Mouse (Mus musculus) stomach, embryonic 14.5 days (tissue): ENCODE data around the gene Akap8l. TPM values are rescaled to one million over a fixed set of nuclear protein-coding genes. Genes with fewer than 3 reads are reported as not detected.

Experiments
- ATAC-seq: fragments of 200-750 bp; cut with Nextera tagmentation; 2 replicates; pipeline ENCODE4 v1.8.0; 2017; ENCODE audit warnings: low read depth, moderate TSS enrichment; ENCODE audit not compliant: insufficient number of reproducible peaks, insufficient read depth, low FRiP score
- H3K27ac ChIP-seq: fragments of 300-500 bp; sonication (generic); 2 replicates; pipeline ENCODE4 v1.5.1; 2014; ENCODE audit warnings: mild to moderate bottlenecking, low read length, moderate library complexity, mixed read lengths
- H3K27me3 ChIP-seq: fragments of 300-500 bp; sonication (generic); 2 replicates; pipeline ENCODE4 v1.6.1; 2014; ENCODE audit warnings: low read length, control low read depth, mixed read lengths; ENCODE audit not compliant: control insufficient read depth, insufficient read depth
- H3K36me3 ChIP-seq: fragments of 300-500 bp; sonication (generic); 2 replicates; pipeline ENCODE4 v1.6.1; 2014; ENCODE audit warnings: mild to moderate bottlenecking, control low read depth, low read length, moderate library complexity, mixed read lengths; ENCODE audit not compliant: control insufficient read depth, insufficient read depth
- H3K4me1 ChIP-seq: fragments of 300-500 bp; sonication (generic); 2 replicates; pipeline ENCODE4 v1.6.1; 2014; ENCODE audit warnings: low read length, control low read depth, mixed read lengths; ENCODE audit not compliant: control insufficient read depth, insufficient read depth
- H3K4me2 ChIP-seq: fragments of 300-500 bp; sonication (generic); replicated peaks from 2 replicates; pipeline ENCODE4 v1.6.1; 2014; ENCODE audit warnings: low read depth, low read length, control low read depth
- H3K4me3 ChIP-seq: fragments of 300-500 bp; sonication (generic); 2 replicates; pipeline ENCODE4 v1.5.1; 2014; ENCODE audit warnings: low read depth, low read length, control low read depth
- H3K9ac ChIP-seq: fragments of 300-500 bp; sonication (generic); replicated peaks from 2 replicates; pipeline ENCODE4 v1.6.1; 2014; ENCODE audit warnings: low read depth, mild to moderate bottlenecking, control low read depth, low read length, moderate library complexity, mixed read lengths
- H3K9me3 ChIP-seq: fragments of 300-500 bp; sonication (generic); 2 replicates; pipeline ENCODE4 v1.6.1; 2016; ENCODE audit warnings: low read depth, low read length, control low read depth; ENCODE audit not compliant: control insufficient read depth
- WGBS: fragments of 180-500 bp; shearing (Covaris S2); extraction: QIAGEN DNeasy Blood & Tissue Kit; methylation state at CpG from one replicate; pipeline ENCODE4 v1.1.7; 2014; 5-methylcytosine and 5-hydroxymethylcytosine counted together
- polyA plus RNA-seq: library from polyadenylated mRNA; unstranded; fragments of >200 nt; fragmentation: Nextera tagmentation; extraction: Ambion mirVana; gene quantifications from 2 replicates; pipeline ENCODE4 v1.2.1, GENCODE M21; 2014

Gene Akap8l
- polyA plus RNA-seq, 1 experiment from 2014 or later = 88.6 TPM

GRCm38 (mm10) chr17:32363821-32364301 is 13.5 kb upstream of the Akap8l start:
- H3K4me1 ChIP-seq = peaks cover 17% of the 10 kb centered on the region
- H3K4me3 ChIP-seq = peak overlapping the region; percentile 95
- peak overlapping the region; percentile 97 for H3K9ac ChIP-seq
- H3K36me3 ChIP-seq = peaks cover 32% of the 10 kb centered on the region
- H3K27me3 ChIP-seq = no peaks in the 10 kb centered on the region
- peak overlapping the region; percentile 68 for H3K4me2 ChIP-seq
- H3K27ac ChIP-seq = peak overlapping the region; percentile 48
- H3K9me3 ChIP-seq = no peaks in the 10 kb centered on the region
- ATAC-seq = peak; percentile 39; the same call in 1 of the 2 replicates
- WGBS = under 1% methylated on average over 24 of the region's 50 CpGs

GRCm38 (mm10) chr17:32362686-32363085 is 12.3 kb upstream of the Akap8l start:
- Histone ChIP-seq H3K36me3 (peaks cover 44% of the 10 kb centered on the region), H3K9ac (0 out of 2 replicates have a peak overlapping the region, but pooled peaks have one; percentile 15)
- 82% methylated on average over 4 of the region's 4 CpGs for WGBS

GRCm38 (mm10) chr17:32359928-32360327 is 9.5 kb upstream of the Akap8l start:
- H3K36me3 ChIP-seq = peaks cover 71% of the 10 kb centered on the region
- WGBS = 83% methylated on average over 17 of the region's 18 CpGs

More at GRCm38 (mm10) chr17:32362686-32363085, 12.3 kb upstream of the Akap8l start:
- no peaks in the 10 kb centered on the region for H3K27me3 ChIP-seq
- peak overlapping the region; percentile 68 for H3K4me2 ChIP-seq
- no peaks in the 10 kb centered on the region for H3K9me3 ChIP-seq
- ATAC-seq = no peak
- peak overlapping the region; percentile 95 for H3K4me3 ChIP-seq
- peaks cover 17% of the 10 kb centered on the region for H3K4me1 ChIP-seq
- no peak overlapping the region for H3K27ac ChIP-seq

GRCm38 (mm10) chr17:32358943-32359340 is 8.5 kb upstream of the Akap8l start:
- H3K9me3 ChIP-seq = no peaks in the 10 kb centered on the region
- no peak for ATAC-seq
- H3K4me1 ChIP-seq = peaks cover 10% of the 10 kb centered on the region
- WGBS = 91% methylated on average over 6 of the region's 6 CpGs
- peaks cover 81% of the 10 kb centered on the region for H3K36me3 ChIP-seq
- H3K27ac ChIP-seq = no peak overlapping the region
- H3K4me2 ChIP-seq = no peak overlapping the region
- H3K27me3 ChIP-seq = no peaks in the 10 kb centered on the region
- H3K9ac ChIP-seq = no peak overlapping the region
- H3K4me3 ChIP-seq = no peak overlapping the region

More at GRCm38 (mm10) chr17:32359928-32360327, 9.5 kb upstream of the Akap8l start:
- ATAC-seq = no peak
- Histone ChIP-seq H3K4me2 (no peak overlapping the region), H3K4me1 (peaks cover 15% of the 10 kb centered on the region), H3K9me3 (no peaks in the 10 kb centered on the region), H3K27ac (no peak overlapping the region), H3K9ac (no peak overlapping the region), H3K27me3 (no peaks in the 10 kb centered on the region), H3K4me3 (no peak overlapping the region)

GRCm38 (mm10) chr17:32358192-32358942 is 8.0 kb upstream of the Akap8l start:
- H3K4me1 ChIP-seq = peaks cover 10% of the 10 kb centered on the region
- H3K36me3 ChIP-seq = peaks cover 81% of the 10 kb centered on the region
- H3K9me3 ChIP-seq = no peaks in the 10 kb centered on the region
- H3K27ac ChIP-seq = no peak overlapping the region
- WGBS = 93% methylated on average over 7 of the region's 7 CpGs
- H3K27me3 ChIP-seq = no peaks in the 10 kb centered on the region
- no peak overlapping the region for H3K9ac ChIP-seq
- H3K4me3 ChIP-seq = no peak overlapping the region
- ATAC-seq = no peak
- H3K4me2 ChIP-seq = no peak overlapping the region

- H3K4me3 ChIP-seq = no peak overlapping the region
- no peak overlapping the region for H3K9ac ChIP-seq
- H3K4me1 ChIP-seq = no peaks in the 10 kb centered on the region
- H3K27me3 ChIP-seq = no peaks in the 10 kb centered on the region
- no peak overlapping the region for H3K4me2 ChIP-seq
- H3K9me3 ChIP-seq = no peaks in the 10 kb centered on the region
- 85% methylated on average over 24 of the region's 24 CpGs for WGBS
- H3K27ac ChIP-seq = no peak overlapping the region
- H3K36me3 ChIP-seq = peaks cover 83% of the 10 kb centered on the region
- no peak for ATAC-seq
Measured at GRCm38 (mm10) chr17:32356766-32357760, 6.7 kb upstream of the Akap8l start.

- Histone ChIP-seq H3K4me1 (no peaks in the 10 kb centered on the region), H3K27me3 (no peaks in the 10 kb centered on the region), H3K9ac (no peak overlapping the region), H3K9me3 (no peaks in the 10 kb centered on the region), H3K4me2 (no peak overlapping the region), H3K27ac (no peak overlapping the region), H3K36me3 (peaks cover 75% of the 10 kb centered on the region), H3K4me3 (no peak overlapping the region)
- WGBS = 85% methylated on average over 9 of the region's 9 CpGs
- ATAC-seq = no peak
Measured at GRCm38 (mm10) chr17:32356281-32356680, 5.9 kb upstream of the Akap8l start.

GRCm38 (mm10) chr17:32355031-32355430 is 4.6 kb upstream of the Akap8l start:
- 93% methylated on average over 6 of the region's 6 CpGs for WGBS
- no peak overlapping the region for H3K27ac ChIP-seq
- peaks cover 63% of the 10 kb centered on the region for H3K36me3 ChIP-seq
- no peak for ATAC-seq
- H3K4me1 ChIP-seq = no peaks in the 10 kb centered on the region
- no peaks in the 10 kb centered on the region for H3K9me3 ChIP-seq
- H3K4me2 ChIP-seq = no peak overlapping the region
- H3K4me3 ChIP-seq = no peak overlapping the region
- H3K9ac ChIP-seq = no peak overlapping the region
- H3K27me3 ChIP-seq = no peaks in the 10 kb centered on the region
